Mouse (Mus musculus): Measurements from ENCODE around the gene Prkar1a.
A peak's percentile ranks its signal among the peaks of the same experiment; 100 is the strongest.
"Not testable (repeated sequence)": the region's sequence is repeated elsewhere in the genome, so short reads cannot be mapped to it uniquely, and the experiment has no call there.

Prkar1a gene

DNA sequence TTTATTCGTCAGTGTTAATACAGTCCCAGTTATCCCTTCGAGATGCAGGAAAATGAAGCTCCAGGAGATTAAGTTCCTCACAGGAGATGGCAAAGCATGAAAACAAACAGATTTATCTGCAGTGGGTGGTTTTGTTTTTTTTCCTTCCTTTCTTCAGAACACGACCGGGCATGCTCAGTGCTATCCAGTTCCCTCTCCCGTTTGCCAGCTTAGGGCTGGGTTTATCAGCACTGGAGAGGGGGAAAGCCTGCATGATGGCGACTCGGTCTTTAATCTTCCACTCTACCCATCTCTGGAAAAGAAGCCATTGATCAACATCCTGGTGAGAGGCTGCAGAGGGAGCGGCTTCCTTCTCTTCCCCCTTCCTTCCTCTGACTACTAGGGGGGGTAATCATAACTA lies at the start of gene Prkar1a:
Gene Prkar1a, plus strand, starts transcription at position 200 of the 400 bp plus-strand sequence.
- DNase-seq: no peak

DNA sequence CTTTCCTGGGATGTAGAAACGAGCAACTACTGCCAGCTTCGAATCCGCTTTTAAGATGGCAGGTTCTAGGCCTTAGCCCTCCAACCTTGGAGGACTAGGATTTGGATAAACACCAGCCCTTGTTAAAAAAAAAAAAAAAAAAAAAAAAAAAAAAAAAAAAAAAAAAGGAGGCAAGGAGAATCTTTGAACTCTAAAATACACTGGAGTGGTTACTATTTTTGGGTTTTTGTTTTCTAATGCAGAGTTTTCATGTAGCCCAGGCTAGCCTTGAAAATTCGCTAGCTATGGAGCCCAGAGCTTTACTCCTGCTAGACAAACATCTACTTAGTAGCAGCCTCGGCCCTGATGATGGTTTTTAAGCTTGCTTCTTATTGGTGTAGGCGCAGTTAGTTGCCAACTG lies 41.6 kb upstream of the Prkar1a start:
- no peak for DNase-seq

DNA sequence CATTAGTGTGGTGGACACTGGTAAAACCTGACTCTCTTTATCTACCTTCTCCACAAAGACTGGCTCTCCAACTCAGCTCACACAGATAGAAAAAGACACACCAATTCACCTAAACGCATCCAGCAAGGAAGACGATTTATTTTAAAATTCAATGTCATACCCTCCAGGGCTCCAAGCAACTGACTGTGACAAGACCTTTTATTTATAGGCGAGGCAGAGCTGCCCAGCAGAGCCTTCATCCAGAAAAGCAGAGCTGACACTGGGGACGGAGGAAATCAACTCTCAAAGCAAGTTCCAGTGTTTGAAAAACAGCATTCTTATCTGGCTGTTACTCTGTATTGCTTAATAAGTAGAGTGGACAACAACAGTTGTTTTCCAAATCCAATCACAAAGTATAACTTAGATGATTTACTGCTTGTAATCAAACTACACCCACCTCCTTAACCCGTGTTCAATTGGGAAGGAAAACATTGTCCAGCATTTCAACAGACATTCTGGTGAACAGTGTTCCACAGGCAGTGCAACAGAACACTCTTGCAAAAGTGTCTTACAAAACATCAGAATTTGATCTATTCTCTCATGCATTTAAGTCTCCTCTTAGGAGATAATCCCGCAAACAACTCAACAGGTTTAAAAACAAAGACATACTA lies 40.1 kb upstream of the Prkar1a start:
- DNase-seq: no peak

DNA sequence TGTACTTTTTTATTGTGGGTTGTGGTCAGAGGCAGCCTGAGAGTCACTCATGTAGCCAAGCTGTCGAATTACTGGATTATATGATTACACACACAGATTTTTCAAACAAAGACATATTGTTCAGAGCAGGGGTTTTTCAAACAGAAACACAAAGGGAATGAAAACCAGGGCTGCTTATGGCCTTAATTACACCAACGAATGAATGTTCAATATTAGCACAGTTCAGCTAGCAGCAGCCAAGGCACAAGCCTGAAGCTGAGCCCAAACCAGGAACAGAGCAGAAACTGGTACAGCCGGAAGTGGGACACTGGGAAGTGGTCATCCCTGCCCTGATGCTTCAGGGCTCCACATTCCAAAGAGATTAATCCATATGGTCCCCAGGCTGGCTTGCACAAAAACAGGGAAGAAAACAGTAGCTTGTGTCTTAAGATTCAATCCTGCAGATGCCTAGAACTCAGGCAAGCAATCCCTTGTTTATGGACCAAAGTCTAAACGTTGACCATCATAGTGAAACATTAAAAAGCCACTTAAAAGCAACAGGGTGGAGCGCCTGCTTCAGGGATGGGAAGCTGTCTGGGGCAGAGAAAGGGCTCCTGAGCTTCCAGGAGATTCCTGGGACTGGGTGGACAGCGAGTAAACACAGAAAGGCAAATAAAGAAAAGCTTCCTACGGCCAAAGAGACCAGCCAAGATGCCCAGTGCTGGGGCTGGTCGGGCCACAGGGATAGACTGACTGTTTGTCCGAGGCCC lies 39.0 kb upstream of the Prkar1a start:
- DNase-seq: peak; percentile 12

DNA sequence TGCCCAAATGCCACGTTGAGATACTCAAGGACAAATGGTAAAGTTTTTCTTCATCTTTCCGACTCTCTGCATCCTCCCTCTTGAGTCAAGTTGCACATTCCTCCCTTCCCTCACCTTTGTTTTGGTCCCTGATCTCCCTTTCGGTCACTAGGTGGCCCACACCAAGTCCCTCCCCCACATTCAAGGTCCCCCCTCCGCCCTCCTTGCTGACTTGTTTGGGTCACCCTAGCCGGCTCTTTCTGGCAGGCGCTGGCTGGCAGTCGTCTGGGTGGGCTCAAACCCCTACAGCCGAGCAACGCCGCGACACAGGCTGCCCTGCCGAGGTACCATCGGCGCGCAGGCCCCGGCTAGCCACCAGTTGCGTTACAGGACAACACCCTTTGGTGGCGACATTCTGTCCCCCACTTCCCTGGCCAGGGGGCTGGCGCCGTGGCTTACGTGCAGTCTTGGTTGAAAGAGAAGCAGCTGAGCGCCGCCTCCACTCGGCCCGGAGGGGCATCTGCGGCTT lies 38.4 kb upstream of the Prkar1a start:
- DNase-seq: no peak

DNA sequence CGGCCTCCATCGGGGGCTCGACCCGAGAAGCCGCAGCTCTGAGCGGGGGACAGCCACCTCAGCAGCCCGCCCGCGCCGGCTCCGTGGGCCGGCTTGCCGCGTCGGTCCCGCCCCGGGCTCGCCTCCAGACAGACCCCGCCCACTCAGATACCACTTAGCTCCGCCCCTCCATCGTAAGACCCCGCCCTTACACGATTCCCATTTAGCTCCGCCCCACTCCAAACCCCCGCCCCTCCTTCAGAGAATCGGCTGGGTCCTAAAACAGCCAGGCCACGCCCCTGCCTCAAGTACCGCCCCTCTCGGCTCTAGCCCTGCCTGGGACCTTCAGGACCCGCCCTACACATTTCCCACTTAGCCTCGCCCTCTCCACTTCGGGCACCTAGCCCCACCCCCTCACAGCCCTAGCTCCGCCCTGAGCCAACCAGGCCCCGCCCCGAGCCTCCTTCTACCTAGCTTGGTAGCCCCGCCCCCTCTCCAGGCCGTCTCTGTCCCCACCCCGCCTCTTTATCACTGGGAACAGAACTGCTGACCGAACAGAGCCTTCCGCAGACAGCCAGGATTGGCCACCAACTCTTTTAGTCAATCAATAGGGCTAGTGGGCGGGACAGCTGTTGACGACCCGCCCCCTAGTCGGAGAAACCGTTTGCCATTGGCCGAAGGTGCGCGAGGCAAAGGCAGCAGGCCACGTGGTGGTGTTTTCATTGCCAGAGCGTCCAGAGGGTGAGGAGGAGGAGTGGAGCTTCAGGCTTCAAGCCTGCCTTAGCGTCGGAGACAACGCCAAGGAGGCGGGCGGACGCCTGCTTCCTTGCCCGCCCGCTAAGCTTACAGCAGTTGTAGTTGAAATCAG lies 37.7 kb upstream of the Prkar1a start, which contains the start of gene Wipi1:
Gene Wipi1, minus strand, starts transcription at position 665 of the 847 bp plus-strand sequence.
- DNase-seq: peak; percentile 97

DNA sequence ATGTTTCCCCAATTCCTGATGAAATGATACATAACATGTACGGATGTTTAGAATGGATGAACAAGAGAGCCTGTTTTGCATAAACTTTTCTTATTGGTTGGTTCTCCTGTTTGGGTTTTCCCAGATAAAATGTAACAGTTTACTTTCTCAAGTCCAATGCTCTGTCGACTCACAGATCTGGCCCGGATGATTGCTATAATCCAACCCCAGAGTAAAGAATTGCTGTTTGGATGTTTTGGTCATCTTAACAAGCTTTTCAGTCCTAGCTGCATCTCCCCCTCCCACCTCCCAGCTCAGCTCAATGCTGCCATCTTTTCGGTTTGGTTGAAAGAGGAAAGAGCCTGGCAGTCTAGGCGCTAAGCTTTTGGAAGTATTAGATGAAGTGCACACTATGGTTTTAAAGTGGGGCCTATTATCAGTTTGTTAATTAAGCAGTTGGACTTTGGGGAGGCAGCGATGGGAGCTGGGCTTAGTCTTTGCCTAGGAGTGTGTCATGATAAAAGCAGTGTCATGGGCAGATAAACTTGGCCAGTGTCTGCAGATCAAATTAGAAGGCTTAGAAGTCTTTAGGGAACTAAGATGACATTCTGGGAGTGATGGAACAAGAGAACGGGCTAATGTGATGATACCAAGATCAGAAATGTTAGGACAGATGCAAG lies 36.2 kb upstream of the Prkar1a start:
- DNase-seq: no peak

DNA sequence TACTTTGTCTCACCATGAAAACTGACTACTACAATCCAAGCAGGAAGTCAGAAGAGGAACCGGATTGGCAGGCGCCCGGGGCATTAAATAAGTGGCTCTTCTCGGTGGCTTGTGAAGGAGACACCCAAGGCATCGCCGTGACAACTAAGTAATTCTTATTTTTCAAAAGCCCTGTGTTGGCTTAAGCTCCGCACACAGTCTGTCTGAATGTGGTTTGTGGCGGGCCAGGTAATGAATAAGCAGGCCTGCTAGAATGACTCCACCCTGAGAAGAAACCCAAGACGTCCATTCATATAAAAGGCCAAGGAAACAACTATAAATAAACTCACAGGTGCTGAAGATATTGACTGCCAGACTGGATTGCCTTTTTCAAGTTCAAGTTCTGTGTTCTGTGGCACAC lies 33.9 kb upstream of the Prkar1a start:
- no peak for DNase-seq

DNA sequence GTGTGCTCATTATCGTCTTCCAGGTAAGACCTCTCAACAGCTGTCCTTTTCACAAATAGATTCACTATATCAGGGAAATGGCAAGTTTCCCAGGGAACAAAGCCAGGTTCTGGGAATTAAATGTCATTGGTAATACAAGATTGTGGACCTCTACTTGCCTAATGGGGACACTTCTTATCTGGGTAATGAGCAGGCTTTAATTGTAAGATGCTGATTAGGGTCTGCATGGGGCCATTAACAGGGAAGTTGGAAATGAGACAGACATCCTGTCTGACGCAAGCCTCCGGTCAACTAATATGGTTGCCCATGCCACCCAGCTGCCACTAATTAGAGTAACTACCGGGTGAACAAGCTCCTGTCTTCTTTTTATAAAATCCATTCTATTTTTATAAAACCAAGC lies 32.9 kb upstream of the Prkar1a start:
- DNase-seq: no peak

DNA sequence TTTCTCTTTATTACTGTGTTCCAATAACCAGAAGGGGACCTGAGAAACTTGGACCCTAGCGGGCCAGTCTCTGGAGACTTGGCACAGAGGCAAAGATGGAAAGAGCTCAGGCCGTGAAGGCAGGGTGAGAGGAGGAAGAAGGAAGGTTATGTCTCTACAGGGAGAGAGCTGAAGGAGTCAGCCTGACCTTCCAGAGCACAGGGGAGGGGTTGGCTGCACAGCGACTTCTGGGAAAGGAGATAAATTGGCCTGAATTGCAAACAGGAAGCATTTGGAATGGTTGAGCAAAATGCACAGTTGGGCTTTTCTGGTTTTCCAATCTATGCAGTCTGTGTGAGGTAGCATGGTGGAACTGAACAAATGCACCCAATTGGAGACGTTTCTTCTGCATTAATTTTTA lies 32.4 kb upstream of the Prkar1a start:
- DNase-seq: no peak

DNA sequence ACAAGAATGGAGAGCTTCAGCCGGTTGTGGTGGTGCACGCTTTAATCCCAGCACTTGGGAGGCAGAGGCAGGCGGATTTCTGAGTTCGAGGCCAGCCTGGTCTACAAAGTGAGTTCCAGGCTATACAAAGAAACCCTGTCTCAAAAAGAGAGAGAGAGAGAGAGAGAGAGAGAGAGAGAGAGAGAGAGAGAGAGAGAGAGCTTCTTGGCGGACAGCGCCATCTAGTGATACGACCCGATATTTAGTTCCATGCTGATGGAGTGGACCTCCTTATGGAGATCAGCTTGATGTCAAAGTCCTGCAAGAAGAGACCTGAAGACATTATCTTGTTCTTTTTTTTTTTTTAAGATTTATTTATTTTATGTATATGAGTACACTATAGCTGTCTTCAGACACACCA lies 30.1 kb upstream of the Prkar1a start:
- DNase-seq: not testable (repeated sequence)

DNA sequence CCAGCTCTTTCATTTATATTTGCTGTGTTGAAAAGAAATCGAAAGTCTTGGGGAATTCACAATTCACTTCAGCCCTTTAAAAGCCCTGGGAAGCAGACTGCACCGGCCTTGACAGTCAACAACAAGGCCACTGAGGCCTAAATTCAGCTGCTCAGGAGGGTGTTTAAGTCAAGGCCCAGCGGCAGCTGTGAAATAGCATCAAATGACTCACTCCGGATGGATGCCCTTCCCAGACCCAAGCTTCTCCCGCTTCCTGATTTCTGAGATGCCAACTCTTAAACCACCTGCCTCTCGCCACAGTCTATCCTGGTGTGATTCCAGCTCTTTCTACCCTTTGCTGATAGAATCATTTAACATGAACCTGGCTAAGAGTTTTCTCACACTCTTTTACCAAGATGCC lies 28.8 kb upstream of the Prkar1a start:
- no peak for DNase-seq

DNA sequence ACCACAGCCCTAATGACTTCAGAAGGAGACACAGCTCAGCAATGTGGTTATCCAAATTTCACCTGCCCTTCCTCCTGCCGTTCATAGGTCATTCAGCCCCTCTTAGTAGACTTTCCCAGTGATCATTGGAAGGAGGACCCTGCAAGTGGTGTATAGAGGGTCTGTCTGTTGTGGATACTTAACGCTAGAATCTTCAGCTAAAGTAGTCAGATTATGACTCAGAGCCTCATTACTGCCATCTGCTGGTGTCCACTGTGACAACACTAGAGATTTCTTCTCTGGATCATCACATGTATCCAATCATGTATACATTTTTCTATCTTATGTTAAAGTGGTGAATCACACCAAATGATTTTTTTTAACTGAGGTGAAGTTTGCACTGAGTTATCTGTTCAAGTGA lies 28.0 kb upstream of the Prkar1a start:
- no peak for DNase-seq

DNA sequence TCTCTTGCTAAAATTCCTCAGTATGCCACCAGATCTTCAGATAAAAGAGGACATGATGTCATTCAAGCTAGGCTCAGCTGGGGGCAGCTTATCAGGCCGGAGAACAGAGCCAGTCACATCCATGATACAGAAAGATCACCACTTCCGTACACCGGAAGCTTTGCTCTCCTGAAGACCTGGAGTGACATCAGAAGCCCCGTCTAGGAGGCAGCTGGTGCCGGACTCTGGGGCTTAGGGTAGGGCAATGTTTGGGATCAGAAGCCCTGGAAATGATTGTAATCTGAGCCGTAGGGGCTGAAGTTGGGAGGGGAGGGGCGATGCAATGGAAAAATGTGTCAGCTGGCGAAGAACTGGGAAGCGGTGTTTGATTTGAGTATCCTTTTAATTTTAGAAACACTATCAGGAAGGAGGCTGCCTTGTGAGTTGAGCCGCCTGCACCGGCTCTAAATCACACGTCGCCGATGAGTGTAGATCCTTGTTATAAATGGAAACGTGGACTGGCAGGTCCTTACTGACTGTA lies 26.6 kb upstream of the Prkar1a start:
- no peak for DNase-seq

DNA sequence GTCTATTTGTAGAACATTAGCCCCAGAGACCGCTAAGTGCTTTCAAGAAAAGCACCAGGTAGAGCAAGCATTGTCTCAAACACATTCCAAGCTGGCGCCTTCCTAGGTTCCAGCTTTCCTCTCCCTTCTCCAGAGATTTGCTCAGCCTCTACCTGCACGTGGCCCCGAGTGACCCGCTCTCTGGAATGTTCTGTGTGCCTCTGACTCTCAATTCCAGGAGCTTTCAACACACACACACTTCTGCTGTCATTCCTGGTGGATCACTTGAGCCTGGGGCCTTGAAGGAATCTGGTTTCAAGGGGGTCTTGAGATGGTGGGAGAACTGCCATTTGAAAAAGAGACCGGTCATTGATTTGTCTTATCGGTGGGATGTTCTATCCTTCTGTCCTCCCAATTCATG lies 26.0 kb upstream of the Prkar1a start:
- no peak for DNase-seq

DNA sequence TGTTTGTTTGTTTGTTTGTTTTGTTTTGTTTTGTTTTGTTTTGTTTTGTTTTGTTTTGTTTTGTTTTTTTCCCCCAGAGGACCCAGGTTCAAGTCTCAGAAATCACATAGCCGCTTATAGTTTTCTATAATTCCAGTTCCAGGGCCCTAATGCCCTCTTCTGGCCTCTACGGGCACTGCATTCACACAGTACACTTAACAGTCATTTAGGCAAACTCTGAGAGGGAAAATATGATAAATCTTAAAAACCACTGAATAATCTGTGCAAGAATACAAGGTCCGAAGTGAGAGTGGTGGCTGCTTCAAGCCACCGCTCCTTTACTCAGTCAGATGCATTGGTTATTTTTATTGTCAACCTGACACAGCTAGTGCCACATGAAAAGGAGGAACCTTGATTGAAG lies 21.6 kb upstream of the Prkar1a start:
- DNase-seq: no peak

DNA sequence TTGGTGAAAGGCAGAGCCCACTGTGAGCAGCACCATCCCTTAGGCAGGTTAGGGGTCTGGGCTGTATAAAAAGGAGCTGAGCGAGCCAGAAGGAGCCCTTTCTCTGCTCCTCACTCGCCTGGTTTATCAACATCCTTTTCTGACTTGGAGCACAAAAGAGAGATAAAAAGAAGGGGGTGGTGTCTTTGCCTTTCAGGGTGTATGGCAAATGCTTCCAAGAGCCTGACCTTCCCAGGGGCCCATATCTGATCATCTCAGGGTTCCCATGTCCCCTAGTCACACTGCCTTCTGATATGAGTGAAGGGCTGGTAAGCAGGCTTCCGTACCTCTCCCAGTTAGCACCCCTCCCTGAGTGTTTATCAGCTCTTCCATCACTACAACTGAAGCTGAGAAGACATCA lies 21.1 kb upstream of the Prkar1a start:
- DNase-seq: no peak

DNA sequence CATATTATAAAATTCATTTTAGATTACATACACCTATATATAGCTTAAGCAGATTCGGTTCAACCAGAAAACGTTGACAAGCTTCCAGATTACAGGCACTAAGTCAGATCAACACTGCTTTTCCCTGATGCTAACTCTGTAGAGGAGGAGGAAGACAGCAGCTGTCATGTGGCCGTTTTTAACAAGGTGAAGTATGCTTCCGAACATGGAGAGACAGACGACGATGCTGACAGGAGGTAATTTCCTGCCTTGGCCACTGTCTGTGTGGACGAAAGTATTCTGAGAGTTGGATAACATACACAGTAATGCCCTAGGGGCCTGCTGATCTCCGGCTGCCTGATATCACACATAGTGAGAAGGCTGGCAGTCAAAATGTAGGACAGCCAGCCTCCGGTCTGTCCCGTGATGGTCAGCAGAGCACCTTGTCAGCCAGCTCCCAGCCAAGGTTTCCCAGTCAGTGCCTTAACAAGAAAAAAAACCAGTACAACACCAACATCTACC lies 20.1 kb upstream of the Prkar1a start:
- no peak for DNase-seq

DNA sequence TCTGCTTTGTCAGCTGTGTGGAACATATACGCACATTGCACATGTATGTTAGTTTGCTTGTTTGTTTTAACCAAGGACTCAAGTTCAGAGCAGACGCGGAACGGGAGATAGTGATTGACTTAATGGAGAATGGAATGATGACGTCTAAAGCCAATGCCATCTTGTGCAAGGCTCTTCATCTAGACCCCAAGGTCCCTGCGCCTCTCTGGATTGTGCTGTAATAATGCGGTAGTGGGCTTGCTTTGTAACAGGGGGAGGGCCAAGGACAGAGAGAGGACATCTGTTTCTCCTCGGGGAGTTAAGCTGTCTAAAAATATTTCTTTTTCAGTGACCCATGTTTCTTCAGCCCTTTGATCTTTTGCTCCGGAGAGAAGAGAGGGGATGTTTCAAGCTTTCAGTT lies 14.3 kb upstream of the Prkar1a start:
- no peak for DNase-seq

DNA sequence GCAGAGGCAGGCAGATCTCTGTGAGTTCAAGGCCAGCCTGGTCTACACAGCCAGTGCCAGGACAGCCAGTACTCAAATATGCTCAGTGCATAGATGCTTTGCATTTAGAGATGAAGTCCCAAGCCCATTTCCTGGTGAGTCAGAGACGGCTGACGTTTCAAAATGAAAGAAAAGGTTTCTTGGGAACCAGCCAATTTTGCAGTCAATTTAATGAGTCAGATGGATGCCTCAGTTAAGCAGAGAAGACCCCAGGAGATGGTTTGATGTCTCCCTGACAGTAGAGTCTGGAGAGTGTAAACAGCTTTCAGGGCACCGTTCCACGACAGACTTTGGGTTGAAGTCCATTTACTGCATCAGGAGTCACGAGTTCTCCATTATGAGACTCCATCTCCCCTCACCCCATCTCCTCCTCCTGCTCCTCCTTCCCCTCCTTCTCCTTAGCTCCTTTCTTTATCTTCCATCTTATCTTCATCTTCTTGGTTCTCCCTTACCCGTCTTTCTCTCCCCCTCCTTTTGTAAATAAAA lies 13.3 kb upstream of the Prkar1a start:
- DNase-seq: no peak

DNA sequence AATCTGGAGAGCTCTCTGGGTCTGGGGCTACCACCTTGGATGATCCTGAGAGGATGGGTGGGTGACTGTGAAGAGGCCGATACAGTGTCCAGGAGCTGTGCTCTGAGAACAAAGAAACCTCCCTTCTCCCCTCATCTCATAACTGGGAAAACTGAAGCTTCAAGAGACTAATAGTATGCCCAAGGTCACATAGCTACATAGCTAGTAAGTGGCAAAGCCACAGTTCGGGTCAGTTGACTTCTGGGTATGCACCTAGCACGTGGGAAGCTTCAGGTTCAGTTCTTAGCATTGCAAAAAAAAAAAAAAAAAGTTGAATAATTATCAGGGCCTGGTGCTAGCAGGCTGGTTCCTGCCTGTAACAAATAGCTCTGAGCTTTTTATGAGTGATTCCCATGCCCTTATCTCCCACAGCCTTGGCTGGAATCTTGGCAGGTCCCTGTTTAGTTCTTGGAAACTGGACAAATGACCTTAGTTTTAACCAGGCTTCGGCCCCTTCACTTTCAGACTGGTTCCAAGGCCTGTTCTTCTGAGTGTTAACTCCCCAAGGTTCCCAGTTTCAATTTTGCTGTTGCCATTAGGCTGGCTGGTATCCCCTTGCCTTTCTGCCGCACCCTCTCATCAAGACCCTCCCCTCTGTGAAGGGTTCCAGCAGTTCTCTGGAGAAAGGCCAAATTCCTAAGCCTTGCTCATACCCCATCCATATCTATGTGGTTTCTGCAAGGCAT lies 7.5 kb upstream of the Prkar1a start:
- no peak for DNase-seq

DNA sequence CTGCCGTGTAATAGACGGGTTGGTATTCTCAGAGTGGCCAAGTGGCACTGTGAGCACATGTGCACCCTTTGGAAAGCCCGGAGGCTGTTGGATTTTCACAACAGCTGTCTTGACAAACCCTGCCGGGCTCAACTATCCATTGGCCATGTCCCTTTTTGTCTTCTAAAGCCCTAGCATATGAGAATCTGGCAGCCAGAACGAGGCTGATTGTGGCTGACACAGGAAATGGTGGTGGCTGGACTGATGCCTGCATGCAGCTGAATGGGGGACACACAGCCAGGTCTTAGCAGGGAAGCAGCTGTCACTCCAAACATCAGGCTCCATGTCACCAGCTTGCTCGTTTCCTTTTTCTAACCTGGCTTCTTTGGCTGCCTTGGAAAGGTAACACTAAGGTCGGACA lies 695 bp upstream of the Prkar1a start:
- no peak for DNase-seq

Data from right cerebral cortex, postnatal 25 days (tissue).